ENCODE assay signal across 18 mouse cellular contexts in the genomic region with DNA sequence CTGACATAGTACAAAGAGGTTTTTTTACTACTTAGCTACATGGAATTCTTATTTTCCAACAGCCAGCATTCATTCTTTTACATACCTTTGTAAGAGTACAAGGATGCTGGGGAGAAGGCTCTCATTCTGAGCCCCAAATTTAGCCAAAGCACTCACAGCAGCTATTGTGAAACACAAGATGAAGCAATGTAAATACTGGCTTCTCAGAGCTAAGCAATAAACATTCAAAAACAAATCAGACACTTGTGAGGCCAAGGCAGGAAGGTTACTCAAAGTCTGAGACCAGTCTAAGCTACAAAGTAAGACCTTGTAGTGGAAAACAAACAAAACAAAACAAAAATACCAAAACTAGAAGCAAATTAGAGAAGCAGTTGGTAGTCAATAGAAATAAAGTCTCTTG.
"Had no signal": no experiment of that assay in that cellular context is flagged by ENCODE, and none has a peak within 500 bp of the region (broad histone marks: within the 10 kb centered on the region; RNA-seq: fewer than 3 reads in every experiment).

No protein-coding gene starts in this region.

- DNase-seq: lung, adult 18-20 months; lung, postnatal 14 days; midbrain, embryonic 14.5 days; retina, postnatal 1 day; right cerebral cortex, adult 18-20 months; right cerebral cortex, postnatal 25 days; right cerebral cortex, postnatal 4 days; spleen, adult 18-20 months; thymus, adult 18-20 months; thymus, postnatal 14 days; thymus, postnatal 36 days had no signal

- H3K4me2 ChIP-seq: midbrain, embryonic 12.5 days; neural tube, embryonic 13.5 days; neural tube, embryonic 15.5 days had no signal

- H3K27ac ChIP-seq: liver, embryonic 14.5 days; midbrain, embryonic 10.5 days; midbrain, embryonic 12.5 days; neural tube, embryonic 13.5 days; neural tube, embryonic 15.5 days had no signal

- H3K9ac ChIP-seq: liver, embryonic 14.5 days; midbrain, embryonic 12.5 days; neural tube, embryonic 13.5 days; neural tube, embryonic 15.5 days had no signal

- H3K9me3 ChIP-seq: midbrain, embryonic 10.5 days; midbrain, embryonic 12.5 days; neural tube, embryonic 13.5 days; neural tube, embryonic 15.5 days had no signal

- ATAC-seq: midbrain, embryonic 16.5 days had no signal

- H3K4me3 ChIP-seq: midbrain, embryonic 10.5 days; midbrain, embryonic 12.5 days; myocyte; neural tube, embryonic 13.5 days; neural tube, embryonic 15.5 days had no signal

- H3K27me3 ChIP-seq: midbrain, embryonic 12.5 days; neural tube, embryonic 13.5 days; neural tube, embryonic 15.5 days had no signal

- H3K4me1 ChIP-seq: midbrain, embryonic 10.5 days; midbrain, embryonic 12.5 days; neural tube, embryonic 13.5 days; neural tube, embryonic 15.5 days had no signal
